Mouse (Mus musculus) spleen, postnatal 10 days (tissue): ENCODE results near the gene Pbx1.

ENCODE experiments used
- DNase-seq, 2 experiments: peaks; one replicate each; pipeline ENCODE4 v3.0.0; 2021 to 2022; ENCODE audit warnings: low spot score in 2 of 2

Gene Pbx1

DNA sequence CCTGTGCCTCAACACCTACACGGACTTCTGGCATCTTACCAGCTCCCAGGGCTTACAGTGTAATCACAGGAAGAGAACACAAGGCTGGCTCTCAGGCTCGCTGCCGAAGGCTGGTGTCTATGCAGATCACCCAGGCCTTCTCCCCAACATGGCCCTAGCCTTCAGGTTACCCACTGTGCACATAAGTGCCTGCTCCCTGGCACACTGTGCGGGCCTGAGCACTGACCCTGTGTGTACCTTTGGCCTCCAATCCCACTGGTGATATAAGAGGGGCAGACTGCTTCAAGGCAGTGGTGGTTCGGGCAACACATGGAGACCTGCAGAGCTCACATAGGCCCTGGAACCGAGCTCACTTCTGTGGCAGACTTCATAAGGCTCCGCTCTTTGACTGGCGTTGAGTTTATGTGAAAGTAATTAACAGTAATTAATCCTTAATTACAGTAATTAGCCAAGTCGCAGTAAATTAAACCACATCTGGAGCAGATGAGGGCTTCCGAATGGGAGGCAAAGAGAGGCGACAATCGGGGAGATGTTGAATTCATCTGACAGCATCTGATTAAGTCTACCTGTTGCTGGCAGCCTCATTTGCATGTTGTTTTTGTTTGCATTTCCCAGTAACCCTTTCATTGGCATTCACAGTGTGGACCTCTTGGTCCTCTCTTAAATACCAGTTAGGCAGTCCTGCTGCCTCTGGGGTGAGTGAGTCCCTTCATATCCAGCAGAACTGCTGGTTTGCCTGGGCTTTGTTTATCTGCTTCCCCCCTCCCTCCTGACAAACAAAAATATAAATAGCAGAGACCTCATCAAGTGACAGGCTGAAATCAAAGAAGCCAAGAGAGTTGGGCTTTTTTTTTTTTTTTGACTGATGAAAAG, 163.1 kb downstream of the Pbx1 start:
- no peak for DNase-seq

DNA sequence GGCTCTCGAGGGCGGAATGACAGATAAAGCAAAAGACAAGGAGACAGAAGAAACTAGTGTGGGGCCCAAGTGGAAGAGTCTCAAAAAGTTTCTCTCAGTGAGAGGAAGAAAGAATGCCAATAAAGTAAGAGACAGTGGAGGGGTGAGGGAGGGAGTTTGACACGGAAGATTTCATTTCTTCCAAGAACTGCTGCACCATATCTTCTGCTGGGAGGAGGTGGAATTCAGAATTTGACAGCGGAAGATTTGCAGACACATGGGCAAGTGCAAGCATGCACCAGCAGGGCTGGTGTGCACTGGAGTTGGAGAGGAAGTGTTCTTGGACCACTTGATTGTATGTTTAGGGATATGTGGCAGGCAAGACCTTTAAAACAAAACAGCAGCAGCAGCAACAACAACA, 163.8 kb downstream of the Pbx1 start:
- no peak for DNase-seq

DNA sequence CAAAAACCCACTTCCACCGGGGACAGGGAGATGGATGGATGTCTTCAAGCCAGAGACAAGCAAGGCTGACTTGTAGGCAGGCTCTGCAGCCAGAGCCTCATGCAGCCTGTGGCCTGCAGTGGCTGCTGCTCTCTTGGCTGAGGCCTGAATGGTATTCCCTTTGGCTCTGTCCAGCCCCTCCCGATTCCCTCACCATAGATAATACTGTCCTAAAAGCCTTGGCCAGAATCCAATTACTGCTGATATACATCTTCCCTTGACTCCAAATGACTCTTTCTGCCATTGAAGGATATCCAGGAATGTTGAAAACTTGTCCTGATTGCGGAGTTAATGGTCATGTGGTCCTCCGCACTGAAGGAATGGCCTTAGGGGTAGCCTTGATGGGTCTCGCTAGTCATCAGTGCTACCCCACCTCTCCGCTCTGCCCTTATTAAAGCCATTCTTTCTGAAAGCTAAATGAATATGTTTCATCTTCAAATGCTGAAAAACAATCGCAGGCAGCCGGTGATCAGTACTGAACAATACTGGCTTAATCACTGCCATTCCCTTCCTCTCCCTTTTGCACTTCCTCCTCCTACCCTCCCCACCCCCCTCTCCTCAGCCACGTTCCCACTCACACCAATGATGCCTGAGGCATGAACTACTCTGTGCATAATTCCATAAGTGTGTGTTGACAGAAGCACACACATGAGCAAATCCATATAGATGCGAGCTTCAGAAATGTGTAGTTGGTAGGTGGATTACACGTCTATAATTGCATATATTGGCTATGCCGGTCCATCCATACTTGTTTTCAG, 166.3 kb downstream of the Pbx1 start:
- DNase-seq = no peak

DNA sequence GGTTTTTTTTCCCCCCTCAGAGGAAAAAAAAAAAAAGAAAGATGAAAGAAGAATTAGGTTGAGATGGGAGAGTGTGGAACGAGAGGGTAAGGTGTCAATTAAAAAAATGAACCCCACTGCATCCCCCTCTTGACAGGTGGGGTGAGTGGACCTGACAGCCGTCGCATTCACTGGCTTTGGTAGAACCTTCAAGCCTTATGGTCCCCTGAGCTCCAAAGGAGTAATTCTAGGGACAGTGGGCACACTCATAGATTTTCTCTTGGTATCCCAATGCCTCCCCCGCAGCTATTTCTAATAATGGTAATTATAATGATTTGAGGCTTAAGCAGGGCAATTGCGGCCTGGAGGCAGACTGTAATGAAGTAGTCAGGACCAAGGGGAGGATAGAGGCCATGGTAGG, 167.0 kb downstream of the Pbx1 start:
- DNase-seq = no peak

DNA sequence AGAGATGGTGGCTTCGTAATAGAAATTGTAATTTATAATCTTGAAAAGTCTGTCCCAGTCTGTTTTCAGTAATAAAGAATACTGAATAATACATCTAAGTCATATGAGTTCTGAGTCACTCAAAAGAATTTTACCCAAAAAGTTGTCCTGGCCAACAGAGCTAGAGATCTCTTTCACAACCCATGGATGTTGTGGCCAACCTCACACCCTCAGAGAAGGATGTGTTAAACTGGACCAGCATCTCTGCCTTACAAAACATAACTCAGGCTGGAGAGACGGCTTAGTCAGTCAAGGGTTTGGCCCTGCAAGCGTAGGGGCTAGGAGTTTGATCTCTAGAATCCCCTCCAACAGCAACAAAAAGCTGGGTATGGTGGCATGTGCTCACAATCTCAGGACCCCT, 171.7 kb downstream of the Pbx1 start:
- no peak for DNase-seq

DNA sequence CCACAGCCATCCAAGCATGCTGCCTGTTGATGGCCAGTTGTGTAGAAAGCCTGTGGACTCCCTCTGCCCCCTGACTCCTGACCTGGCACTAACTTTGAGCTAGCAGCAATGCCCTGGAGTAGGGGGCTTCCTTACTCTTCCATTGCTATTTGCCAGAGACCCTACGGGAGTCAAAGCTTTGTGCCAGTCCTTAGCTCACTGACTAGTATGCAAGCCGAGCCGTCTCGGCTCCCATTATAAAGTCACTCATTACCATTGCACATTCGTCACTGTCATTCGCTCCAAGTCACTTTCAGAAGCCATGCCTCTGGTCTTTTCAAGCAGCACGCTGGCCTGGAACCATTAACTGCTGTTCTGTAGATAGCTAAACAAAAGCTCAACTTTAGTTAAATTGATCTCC, 173.2 kb downstream of the Pbx1 start:
- no peak for DNase-seq

DNA sequence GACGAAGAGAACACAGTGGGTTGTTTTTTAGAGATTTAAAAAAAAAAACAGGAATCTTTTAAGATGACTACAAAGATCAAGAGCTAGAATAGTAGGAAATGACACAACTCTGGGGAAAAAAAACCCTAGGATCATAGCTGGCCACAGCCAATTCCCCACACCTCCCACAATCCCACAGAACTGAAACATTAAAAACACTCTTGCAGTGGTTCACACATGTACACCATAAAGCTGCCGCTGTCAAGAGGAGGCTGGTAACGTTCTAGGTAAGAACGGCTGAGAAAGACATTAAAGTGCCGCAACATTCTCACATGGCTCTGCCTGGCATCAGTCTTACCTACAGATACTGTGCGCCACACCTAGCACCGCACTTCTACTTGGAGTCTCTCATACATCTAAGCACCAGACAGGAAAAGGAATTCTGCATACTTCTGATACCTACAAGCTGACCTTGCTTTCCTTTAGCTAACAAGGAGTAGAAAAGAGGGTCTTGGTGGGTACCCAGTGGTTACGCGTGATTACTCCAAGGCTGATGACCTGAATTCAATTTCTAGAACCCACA, 176.6 kb downstream of the Pbx1 start:
- DNase-seq = no peak

DNA sequence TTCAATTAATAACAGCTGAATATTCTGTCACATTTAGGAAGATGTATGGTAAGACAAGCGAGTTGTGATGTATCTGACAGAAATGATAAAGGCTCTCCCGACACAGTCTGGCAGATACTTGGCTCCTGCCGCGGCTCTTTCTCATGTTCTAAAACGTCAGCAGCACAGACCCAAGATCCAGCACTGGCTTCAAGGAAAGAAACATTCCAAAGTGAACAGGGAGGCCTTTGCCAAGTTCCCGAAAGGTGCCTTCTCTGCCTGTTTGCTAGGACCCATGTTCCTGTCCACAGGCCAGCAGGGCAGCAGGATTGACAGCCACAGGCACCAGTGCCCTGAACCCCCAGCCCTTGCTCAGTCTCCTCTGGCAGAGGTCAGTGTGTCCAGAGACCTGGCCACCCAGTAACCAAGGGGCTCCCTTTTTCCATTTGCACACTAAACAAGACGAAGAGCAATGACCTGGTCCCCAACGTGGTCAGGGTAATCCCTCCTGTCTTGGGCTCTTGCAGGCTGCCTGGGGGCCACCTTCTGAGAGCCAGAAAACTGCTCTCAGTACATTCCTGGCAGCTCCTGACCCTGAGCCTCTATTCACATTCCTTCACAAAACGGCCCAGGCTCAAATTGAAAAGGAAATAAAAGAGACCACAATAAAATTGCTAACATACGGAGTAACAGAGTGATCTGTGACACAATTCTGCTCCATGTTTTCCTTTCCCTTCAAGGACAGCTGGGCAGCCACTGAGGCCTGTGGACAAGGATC, 184.9 kb downstream of the Pbx1 start:
- DNase-seq = no peak

DNA sequence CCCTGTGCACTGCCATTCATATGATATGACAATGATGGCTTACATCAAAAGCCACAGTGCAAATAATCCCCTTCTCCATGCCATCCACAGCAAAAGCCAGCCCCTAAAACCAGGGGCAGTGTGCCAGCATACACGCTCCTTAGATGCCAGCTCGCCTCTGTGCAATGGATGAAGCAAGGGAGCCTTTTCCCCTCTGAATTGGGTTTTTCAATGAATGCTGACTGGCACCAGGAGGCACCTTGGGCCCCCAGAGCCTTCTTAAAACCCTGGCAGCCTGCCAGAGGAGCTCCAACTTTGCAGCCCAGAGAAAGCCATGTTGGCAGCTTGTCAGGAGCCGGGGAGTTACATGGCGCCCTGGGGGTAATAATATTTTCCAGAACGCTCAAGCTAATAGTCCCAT, 186.5 kb downstream of the Pbx1 start:
- no peak for DNase-seq

DNA sequence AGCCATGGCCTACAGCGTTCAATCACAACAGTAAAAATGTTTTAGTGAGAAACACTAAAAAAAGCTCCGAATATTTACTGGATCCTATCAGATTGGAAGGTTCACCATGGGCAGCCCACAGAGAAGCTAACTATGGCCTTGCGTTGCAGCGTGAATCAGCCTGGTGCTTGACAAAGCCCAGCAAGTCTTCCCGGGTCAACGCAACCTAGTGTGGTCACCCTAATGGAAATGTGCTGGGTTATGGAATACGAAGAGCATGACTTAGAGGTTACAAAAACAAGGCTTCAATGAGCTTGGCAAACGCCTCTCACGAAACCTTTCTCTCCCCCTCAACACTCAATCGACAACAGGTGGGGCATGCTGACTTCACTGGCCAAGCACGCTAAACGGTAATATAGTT, 188.3 kb downstream of the Pbx1 start:
- no peak for DNase-seq

DNA sequence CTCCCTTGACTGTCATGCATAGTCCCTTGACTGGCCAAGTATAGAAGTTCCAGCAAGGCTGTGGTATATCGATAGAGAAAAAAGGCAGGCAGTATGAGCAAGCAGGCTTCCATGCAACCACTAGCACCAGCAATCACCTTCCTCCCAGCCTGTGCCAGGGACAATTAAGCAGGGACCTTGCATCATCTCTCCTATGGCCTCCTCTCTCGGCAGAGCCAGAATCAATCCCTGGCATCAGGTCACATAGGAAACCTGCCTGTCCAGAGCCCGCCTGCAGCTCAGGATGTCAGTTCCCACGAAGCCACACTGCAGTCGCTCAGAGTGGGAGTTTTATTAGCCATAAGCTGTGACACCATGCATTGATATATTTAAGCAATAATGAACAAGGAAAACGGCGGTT, 189.0 kb downstream of the Pbx1 start:
- no peak for DNase-seq

DNA sequence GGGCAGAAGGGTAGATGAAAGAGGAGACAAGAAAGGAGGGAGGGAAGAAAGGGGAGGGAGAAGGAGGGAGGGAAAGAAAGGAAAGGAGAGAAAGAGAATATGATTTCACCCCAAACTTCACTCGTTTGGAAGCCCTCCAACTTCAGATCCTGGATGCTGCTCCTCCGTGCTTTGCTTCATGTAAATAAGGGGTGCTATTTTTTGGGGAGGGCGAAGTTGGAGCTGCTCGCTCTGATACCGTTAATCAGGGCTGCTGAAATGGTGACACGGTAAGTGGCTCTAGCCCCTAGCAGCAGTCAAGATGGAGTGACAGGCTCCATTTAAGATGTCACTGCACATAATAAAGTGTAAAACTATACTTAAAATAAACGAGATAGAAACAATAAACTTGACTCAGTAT, 190.8 kb downstream of the Pbx1 start:
- no peak for DNase-seq

DNA sequence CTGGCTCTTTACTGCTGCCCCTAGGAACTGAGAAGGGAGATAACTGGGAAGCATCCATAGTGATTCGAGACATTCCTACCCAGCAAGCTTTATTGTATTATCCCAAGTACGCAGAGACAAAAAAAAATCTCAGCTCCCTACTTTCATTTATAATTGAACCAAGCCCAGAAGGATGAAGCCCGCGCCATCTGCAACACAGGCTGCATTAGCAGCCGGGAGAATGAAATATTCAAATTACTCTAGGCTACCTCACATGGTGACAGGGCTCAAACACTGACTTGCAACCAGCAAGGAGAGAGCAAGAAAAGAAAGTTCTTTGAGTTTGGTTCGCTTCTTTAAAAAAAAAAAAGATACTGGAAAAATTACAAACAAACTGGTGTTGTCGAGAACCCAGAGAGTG, 191.2 kb downstream of the Pbx1 start:
- DNase-seq = no peak

DNA sequence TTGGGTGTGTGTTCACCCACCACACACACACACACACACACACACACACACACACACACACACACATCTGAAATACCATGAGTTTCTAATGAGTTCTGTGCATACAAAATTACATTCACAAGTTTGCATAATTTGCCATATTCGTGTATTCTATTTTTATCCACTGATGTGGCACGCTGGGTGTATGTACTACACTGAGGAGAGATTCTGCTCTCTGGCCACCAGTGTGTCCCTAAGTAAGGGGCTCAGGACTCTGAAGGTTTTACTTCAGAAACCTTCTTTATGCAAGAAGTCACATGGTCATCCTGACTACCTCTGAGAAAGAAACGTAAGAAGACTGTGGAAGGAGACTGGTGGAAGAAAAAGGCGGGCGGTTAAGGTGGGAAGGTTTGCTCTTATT, 191.7 kb downstream of the Pbx1 start:
- no peak for DNase-seq

DNA sequence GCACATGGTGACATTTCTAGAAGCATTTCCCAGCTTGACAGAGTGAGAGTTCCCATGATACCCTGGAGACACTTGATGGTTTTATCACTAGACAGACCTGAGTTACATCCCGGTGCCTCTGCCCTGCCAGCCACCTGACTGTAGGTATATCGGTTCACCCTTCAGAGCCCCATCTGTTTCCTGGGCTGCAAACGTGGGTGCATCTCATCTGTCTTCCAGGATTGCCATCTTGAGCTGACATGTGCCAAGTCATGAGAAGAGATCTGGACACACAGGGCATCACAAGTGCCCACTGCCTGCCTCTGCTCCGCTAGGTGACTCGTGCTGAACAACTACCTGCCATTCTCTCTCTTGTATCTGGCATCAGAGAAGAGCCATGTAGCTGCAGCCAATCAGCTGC, 196.0 kb downstream of the Pbx1 start:
- no peak for DNase-seq

DNA sequence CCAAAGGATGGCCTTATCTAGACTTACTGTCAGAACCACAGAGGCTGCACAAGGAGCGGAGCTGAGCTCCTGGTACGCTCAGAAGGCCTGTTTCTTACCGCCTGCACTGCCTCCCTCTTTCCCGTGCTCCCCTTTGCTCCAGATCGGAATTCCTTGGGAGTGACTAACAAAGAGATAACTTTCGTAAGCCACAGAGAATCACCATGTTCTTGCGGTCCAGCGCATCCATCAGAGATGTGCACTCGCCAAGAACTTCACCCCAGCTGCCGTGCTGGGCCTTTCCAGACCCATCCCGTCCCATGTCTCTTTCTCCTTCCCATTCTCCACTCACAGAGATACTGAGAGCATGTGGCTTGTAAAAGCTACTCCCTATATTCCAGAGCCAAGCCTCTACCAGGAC, 197.7 kb downstream of the Pbx1 start:
- DNase-seq = no peak

DNA sequence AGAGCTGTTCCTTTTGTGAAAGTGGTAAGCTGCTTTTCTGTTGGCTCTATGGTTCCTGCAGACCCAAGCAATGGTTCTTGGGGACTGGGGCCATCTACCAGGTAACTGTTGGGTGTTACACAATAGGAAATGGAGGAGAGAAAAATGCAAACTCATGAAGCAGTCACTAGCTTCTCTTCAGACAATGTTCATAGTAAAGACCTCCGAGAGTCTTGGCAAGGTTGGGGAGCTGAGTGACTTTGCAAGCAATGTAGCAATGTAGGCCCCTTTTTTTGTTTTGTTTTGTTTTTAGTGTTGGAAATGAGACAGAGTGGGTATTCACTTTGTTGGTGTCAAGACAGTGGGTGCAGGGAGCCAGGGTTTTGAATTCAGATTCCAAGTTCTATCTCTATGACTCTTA, 198.9 kb downstream of the Pbx1 start:
- DNase-seq = no peak

DNA sequence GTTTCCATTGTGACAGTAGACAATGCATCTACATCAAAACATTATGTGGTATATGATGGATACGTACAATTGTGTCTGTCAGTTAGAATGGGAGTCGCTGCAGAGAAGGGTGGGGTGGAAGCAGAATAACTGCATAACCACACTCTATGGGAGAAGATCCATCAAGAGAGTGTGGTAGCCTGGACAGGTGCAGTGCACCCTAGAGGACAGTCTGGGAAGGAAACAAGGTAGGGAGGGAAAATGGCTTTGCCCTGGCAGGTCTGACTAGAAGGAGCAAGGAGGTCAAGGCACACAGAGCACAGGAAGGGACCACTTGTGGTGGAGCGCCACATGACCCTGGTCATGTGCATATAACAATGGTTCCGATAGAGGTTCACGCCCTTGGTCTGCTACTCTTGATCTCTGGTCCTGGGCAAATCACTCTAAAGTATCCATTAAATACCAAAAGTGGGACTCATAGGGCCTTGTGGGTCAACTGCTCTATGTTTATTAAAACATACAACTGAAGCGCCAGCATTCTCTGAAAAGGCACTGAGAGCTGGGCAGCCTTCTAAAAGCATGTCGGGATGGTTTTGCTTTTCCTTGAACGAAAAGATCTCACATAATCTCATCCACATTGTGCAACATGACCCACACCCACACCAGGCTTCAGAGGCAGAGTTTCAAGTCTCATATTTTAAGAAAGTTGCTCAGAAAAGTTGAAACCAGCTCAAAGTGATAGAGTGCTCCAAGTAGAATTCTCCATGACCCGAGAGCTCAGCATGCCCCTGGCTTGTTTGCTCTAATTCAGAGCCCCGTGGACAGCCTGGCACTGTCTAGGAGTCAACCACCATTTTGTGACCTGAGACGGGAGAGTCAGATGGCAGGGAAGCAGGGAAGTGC, 200.3 kb downstream of the Pbx1 start:
- no peak for DNase-seq

DNA sequence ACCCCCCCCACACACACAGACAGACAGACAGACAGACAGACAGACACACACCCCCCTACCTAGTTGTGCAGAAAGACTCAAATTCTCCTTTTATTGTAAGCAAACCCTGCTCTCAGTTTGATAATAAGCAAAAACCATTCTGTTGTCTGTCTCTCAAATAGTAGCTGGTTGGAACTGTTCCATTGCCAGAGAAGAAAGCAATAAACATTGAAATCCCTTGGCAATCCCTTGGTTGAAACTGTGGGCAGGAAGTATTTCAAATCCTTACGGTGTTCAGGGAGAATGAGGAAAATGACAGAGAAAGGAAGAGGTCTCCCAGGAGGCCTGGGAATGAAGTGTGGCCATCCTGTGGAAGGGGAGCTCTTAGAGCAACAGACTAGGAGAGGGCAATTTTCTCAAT, 201.2 kb downstream of the Pbx1 start:
- DNase-seq = no peak

DNA sequence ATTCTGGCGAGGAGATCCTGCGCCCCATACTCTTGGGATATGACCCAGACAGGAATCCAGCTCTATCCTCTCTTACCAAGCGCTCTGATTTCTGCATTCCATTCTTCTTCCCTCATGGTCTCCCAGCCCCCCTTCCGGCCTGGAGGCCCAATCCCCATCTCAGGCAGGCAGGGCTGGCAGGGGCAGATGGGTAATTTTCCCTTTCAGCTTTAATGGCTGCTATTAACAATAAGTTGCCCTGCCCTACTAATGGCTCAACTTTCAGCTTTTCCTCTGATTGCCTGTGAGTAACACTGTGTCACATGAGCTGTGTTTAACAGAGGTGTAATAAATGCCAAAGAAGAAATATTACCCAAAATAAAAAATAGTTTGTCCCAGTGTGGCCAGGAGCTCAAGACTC, 201.9 kb downstream of the Pbx1 start:
- DNase-seq = no peak
